Mouse (Mus musculus) heart, embryonic 11.5 days (tissue): ENCODE measurements at regions not wholly inside any gene's neighbourhood (a gene's known extent, or its start where the extent isn't known, plus 50 kb on each side); places are given as distances from the start of the nearest gene placed in this dataset.

Experiments used
- ATAC-seq: fragments of 200-750 bp; cut with Nextera tagmentation; replicated peaks from 2 replicates; pipeline ENCODE4 v1.8.0; 2017; ENCODE audit warnings: moderate library complexity; ENCODE audit not compliant: insufficient number of reproducible peaks, low FRiP score, low TSS enrichment
- H3K27ac ChIP-seq: fragments of 300-500 bp; sonication (generic); 2 replicates; pipeline ENCODE4 v1.5.1; 2014; ENCODE audit warnings: mild to moderate bottlenecking, low read depth, low read length
- H3K27me3 ChIP-seq: fragments of 300-500 bp; sonication (generic); 2 replicates; pipeline ENCODE4 v1.6.1; 2014; ENCODE audit warnings: mild to moderate bottlenecking, low read length, mixed read lengths; ENCODE audit not compliant: control insufficient read depth, insufficient read depth
- H3K36me3 ChIP-seq: fragments of 300-500 bp; sonication (generic); 2 replicates; pipeline ENCODE4 v1.6.1; 2014; ENCODE audit warnings: mild to moderate bottlenecking, low read length, moderate library complexity, mixed read lengths; ENCODE audit not compliant: control insufficient read depth, insufficient read depth
- H3K4me1 ChIP-seq: fragments of 300-500 bp; sonication (generic); 2 replicates; pipeline ENCODE4 v1.6.1; 2014; ENCODE audit warnings: low read length; ENCODE audit not compliant: control insufficient read depth, insufficient read depth
- H3K4me2 ChIP-seq: fragments of 300-500 bp; sonication (generic); 2 replicates; pipeline ENCODE4 v1.6.1; 2014; ENCODE audit warnings: mild to moderate bottlenecking, moderate library complexity
- H3K4me3 ChIP-seq: fragments of 300-500 bp; sonication (generic); 2 replicates; pipeline ENCODE4 v1.5.1; 2014; ENCODE audit warnings: low read depth, low read length
- H3K9ac ChIP-seq: fragments of 300-500 bp; sonication (generic); 2 replicates; pipeline ENCODE4 v1.6.1; 2014; ENCODE audit warnings: mild to moderate bottlenecking, low read depth, low read length, moderate library complexity
- H3K9me3 ChIP-seq: fragments of 300-500 bp; sonication (generic); replicated peaks from 2 replicates; pipeline ENCODE4 v1.6.1; 2016; ENCODE audit warnings: low read length; ENCODE audit not compliant: control insufficient read depth
- WGBS: fragments of 180-500 bp; shearing (Covaris S2); extraction: QIAGEN DNeasy Blood & Tissue Kit; methylation state at CpG from one replicate; pipeline ENCODE4 v1.1.7; 2014; ENCODE audit not compliant: insufficient replicate concordance; 5-methylcytosine and 5-hydroxymethylcytosine counted together

DNA sequence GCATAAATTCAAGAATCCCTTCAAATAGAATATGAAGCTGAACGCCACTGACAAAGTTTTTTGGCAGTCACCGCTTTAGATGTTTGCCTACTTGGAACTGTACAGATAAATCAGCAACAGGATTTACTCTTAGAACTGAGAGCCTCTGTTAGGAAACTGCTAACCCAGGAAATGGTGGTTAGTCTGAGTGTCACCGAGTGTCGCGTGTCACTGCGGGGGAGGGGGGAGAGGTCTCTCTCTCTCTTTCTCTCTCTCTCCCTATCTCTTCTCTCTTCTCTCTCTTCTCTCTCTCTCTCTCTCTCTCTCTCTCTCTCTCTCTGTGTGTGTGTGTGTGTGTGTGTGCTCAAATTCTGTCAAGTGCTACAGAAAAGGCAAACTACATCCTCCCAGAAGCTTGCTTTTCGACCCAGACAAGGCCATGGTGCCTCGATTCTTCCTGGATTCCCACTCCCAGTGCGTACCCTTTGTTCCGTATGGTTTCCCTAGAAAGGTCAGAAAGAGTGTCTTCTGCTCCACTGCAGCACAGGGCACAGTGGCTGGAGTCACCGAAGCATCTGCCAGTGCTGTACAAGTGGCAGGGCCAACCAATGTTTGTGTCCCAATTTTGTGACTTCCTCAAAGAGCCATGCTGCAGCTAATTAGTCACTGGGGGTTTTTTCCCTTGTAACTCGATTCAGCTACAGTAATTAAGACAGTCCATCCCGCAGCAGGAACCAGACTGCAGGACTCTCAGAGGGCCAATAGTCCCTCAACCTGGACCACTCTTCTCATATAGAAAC lies 87.0 kb downstream of the Cog6 start:
- H3K4me2 ChIP-seq: no peak overlapping the region
- no peaks in the 10 kb centered on the region for H3K27me3 ChIP-seq
- no peak overlapping the region for H3K9ac ChIP-seq
- WGBS: 65% methylated on average over 13 of the region's 13 CpGs
- H3K4me1 ChIP-seq: no peaks in the 10 kb centered on the region
- no peaks in the 10 kb centered on the region for H3K36me3 ChIP-seq
- 0 out of 2 replicates have a peak, but pooled peaks cover 2% of the 10 kb centered on the region for H3K9me3 ChIP-seq
- no peak for ATAC-seq
- no peak overlapping the region for H3K4me3 ChIP-seq
- H3K27ac ChIP-seq: no peak overlapping the region

DNA sequence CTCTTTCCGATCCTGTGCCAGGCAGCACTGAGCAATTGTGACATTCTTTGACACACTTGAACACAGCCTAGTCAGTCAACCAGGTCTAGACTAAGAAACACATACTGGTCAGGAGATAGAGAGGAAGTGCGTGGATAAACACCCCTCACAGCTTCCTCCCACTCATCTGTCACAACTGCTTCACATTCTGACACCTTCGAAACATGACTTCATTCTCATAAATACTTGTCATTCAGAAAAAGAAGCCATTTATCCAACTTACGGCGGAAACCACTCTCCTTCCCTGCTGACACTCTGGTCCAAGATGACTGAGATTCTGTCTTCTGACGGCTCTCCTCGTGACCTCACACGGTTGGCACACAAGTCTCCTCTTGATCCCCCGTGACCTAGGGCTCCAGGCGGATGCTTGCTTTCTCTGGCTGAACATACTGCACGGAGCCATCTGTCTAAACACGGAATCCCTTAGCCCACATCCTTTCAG lies 89.6 kb downstream of the Cog6 start:
- WGBS: 57% methylated on average over 12 of the region's 12 CpGs

DNA sequence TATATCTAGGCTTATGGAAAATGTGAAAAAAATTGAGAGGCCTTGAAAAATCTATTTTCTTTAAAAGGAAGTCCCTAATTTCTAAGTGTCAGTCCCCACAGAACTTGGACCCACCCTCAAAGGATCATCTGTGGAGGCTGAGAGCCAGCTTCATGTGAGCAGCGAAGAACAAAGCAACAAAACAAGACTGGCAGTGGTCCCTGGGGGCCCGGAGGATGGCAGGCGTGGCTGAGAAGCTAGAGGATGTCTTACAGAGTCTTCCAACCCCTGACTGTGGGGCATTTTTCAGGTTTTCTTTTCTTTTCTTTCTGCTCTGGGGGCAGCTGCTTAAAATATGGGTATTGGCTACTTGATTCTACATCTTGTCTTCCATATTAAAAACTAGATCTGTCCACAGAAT lies 90.5 kb downstream of the Cog6 start:
- H3K36me3 ChIP-seq: no peaks in the 10 kb centered on the region
- H3K4me3 ChIP-seq: no peak overlapping the region
- H3K4me2 ChIP-seq: no peak overlapping the region
- WGBS: 78% methylated on average over 3 of the region's 3 CpGs
- H3K4me1 ChIP-seq: no peaks in the 10 kb centered on the region
- no peak overlapping the region for H3K27ac ChIP-seq
- 0 out of 2 replicates have a peak, but pooled peaks cover 2% of the 10 kb centered on the region for H3K9me3 ChIP-seq
- no peak for ATAC-seq
- H3K9ac ChIP-seq: no peak overlapping the region
- H3K27me3 ChIP-seq: no peaks in the 10 kb centered on the region

More for the DNA sequence above, 89.6 kb downstream of the Cog6 start:
- Histone ChIP-seq H3K9ac (no peak overlapping the region), H3K4me3 (no peak overlapping the region), H3K4me1 (no peaks in the 10 kb centered on the region), H3K4me2 (no peak overlapping the region), H3K9me3 (0 out of 2 replicates have a peak, but pooled peaks cover 2% of the 10 kb centered on the region), H3K27me3 (no peaks in the 10 kb centered on the region), H3K36me3 (no peaks in the 10 kb centered on the region), H3K27ac (no peak overlapping the region)
- no peak for ATAC-seq

DNA sequence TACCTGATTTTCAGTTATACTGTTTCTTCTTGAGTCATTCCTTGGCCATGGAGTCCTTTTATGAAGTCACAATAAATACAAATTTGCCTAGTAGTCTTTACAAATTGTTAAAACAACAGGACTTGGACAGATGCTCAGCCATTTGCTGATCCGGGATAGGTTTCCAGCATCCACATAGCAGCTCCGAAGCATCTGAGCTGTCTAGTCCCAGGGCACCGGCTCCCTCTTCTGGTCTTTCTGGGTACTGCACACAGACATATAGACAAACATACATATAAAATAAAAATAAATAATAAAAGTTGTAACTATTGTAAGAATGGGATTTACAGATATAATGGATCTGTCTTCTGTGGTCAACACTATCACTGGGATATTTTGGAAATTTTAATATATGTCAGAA lies 91.8 kb downstream of the Cog6 start:
- Histone ChIP-seq H3K4me2 (no peak overlapping the region), H3K4me3 (no peak overlapping the region), H3K9ac (no peak overlapping the region), H3K9me3 (0 out of 2 replicates have a peak, but pooled peaks cover 2% of the 10 kb centered on the region), H3K36me3 (no peaks in the 10 kb centered on the region), H3K27me3 (no peaks in the 10 kb centered on the region), H3K4me1 (no peaks in the 10 kb centered on the region), H3K27ac (no peak overlapping the region)
- WGBS: 48% methylated on average over 3 of the region's 3 CpGs
- no peak for ATAC-seq

DNA sequence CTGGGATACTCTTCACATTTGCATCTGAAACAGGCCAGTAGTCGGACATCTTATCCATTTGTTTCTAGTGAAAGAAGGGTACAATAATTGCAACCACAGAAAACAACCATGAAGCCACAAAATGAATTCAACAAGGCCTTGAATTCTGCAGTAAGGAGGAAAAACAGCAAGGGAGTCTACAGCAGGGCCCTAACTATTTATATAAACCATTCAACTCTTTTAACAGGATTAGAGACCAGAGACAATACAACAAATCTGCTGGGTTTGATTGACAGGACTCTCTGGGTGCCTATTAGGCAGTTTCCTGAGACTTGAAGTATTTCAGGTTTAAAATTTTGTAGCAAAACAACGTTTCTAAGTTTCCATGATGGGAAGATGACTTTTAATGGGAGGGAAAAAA lies 92.4 kb downstream of the Cog6 start:
- no peak overlapping the region for H3K9ac ChIP-seq
- H3K27ac ChIP-seq: no peak overlapping the region
- 77% methylated on average over 2 of the region's 2 CpGs for WGBS
- no peaks in the 10 kb centered on the region for H3K27me3 ChIP-seq
- 0 out of 2 replicates have a peak, but pooled peaks cover 2% of the 10 kb centered on the region for H3K9me3 ChIP-seq
- H3K4me3 ChIP-seq: no peak overlapping the region
- ATAC-seq: no peak
- H3K36me3 ChIP-seq: no peaks in the 10 kb centered on the region
- no peaks in the 10 kb centered on the region for H3K4me1 ChIP-seq
- no peak overlapping the region for H3K4me2 ChIP-seq

DNA sequence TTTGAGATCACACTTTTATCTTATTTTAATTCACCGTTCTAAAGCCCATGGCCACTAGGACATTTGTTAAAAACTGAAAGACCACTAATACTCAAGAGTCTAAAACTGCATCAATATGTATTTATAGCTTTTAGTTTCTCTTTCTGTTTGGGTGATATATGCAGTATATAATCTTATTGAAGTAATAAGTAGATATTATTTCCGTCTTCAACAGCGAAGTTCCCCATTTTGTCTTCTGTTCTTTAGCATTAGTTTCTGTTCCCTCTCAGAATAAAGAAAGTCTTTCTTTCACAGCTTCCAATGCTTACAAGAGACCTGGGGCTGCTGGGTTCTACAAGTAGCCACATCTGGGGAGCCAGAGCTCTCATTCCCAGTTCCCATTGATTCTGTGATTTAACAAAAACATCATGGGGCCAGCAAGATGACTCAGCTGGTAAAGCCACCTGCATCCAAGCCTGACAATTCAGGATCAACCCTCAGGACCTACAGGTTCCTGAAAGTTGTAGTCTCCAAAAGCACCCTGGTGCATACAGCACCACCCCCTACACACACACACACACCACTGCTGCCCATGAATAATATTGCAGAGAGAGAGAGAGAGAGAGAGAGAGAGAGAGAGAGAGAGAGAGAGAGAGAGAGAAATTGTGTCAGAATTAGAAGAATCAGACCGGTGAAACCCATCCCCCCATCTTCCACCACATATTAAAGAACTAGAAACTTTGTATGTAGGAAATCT lies 93.0 kb downstream of the Cog6 start:
- H3K36me3 ChIP-seq: no peaks in the 10 kb centered on the region
- no peaks in the 10 kb centered on the region for H3K27me3 ChIP-seq
- H3K4me1 ChIP-seq: no peaks in the 10 kb centered on the region
- peaks cover 7% of the 10 kb centered on the region for H3K9me3 ChIP-seq
- H3K27ac ChIP-seq: no peak overlapping the region
- no peak overlapping the region for H3K4me2 ChIP-seq
- no peak overlapping the region for H3K9ac ChIP-seq
- 88% methylated on average over 4 of the region's 4 CpGs for WGBS
- no peak overlapping the region for H3K4me3 ChIP-seq
- ATAC-seq: no peak

DNA sequence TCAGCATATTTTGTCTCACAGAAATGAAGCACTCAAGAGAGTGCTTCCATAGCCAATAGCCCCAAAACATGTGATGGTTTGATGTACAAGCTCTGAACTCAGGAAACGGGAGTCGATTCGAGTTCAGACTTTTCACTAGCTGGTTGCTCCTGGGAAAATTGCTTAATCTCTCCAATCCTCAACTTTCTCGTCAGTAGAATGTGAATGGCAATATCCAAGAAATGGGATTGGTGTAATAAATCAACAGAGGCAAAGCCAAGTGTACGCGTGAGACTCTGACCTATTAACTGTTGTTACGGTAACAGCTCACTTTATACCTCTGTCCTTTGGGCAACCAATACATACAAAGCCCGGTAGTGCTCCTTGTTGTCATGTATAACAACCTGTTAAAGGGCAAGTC lies 94.6 kb downstream of the Cog6 start:
- Histone ChIP-seq H3K36me3 (no peaks in the 10 kb centered on the region), H3K27ac (no peak overlapping the region), H3K27me3 (no peaks in the 10 kb centered on the region), H3K4me1 (no peaks in the 10 kb centered on the region), H3K9me3 (peaks cover 13% of the 10 kb centered on the region), H3K4me2 (no peak overlapping the region), H3K4me3 (no peak overlapping the region), H3K9ac (no peak overlapping the region)
- ATAC-seq: no peak
- 87% methylated on average over 8 of the region's 8 CpGs for WGBS

DNA sequence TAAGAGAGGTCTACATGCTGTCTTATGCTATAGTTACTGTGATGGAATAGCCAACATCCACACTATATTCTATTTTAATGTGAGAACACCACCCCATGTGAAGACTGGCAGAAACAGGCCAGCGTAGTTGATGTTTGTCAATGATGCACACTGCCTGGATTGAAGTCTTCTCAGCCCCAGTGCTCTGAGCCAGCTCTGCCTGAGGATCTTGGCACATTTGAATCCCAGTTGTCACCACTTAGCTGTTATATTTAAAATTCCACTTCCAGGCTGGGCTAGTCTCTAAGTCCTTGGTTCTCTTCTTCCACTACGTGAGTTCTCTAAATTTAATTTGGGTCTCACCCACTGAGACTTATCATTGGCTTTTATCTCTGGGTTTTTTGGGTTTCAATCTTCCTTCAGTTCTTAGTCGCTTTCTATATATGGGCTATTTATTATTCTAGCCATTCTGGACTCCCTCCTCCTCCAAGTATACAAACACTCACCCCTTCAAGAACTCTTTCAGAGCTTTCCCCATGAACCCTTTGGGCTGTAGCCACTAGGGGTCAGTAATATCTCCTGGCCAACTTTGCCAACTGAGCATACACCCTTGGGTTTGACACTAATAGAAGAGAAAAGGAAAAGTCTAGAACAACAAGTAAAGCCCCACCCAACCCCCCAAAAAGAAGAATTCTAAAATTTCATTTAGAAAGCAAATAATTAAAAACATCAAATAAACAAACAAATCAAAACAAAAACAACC lies 110.0 kb downstream of the Cog6 start:
- Histone ChIP-seq H3K9me3 (0 out of 2 replicates have a peak, but pooled peaks cover 4% of the 10 kb centered on the region), H3K27ac (no peak overlapping the region), H3K36me3 (no peaks in the 10 kb centered on the region), H3K27me3 (no peaks in the 10 kb centered on the region), H3K4me3 (no peak overlapping the region), H3K4me1 (peaks cover 2% of the 10 kb centered on the region; the same call in 1 of the 2 replicates), H3K9ac (no peak overlapping the region), H3K4me2 (no peak overlapping the region)
- ATAC-seq: no peak
- WGBS: 84% methylated on average over 3 of the region's 3 CpGs
